Comparison of ENCODE assay signal across 8 mouse cellular contexts in genomic region chr12:84217111-84217507, GRCm38 (mm10). TPM values are rescaled to one million over a fixed set of nuclear protein-coding genes. Genes with fewer than 3 reads are reported as not detected.
DNase-seq lines count a peak whose midpoint lies in the region; ATAC-seq and TF ChIP-seq lines count a peak whose summit lies in the region.

No protein-coding gene starts in this region.

- peaks cover 8% of the 10 kb centered on the region for H3K27me3 ChIP-seq in E14TG2a.4 (ENCODE audit: insufficient read depth, low read length)
- H3K27me3 ChIP-seq in hindbrain, embryonic 11.5 days (ENCODE audit: control insufficient read depth, insufficient read depth, low read length) = no peaks in the 10 kb centered on the region

- peaks cover 16% of the 10 kb centered on the region for H3K36me3 ChIP-seq in E14TG2a.4 (ENCODE audit: insufficient read depth, low read length)
- no peaks in the 10 kb centered on the region for H3K36me3 ChIP-seq in hindbrain, embryonic 11.5 days (ENCODE audit: control insufficient read depth, insufficient read depth, low read length)

- peaks cover 89% of the 10 kb centered on the region for H3K4me1 ChIP-seq in E14TG2a.4 (replicated peaks; ENCODE audit: low read depth, low read length)
- peaks cover 8% of the 10 kb centered on the region for H3K4me1 ChIP-seq in hindbrain, embryonic 11.5 days (replicated peaks; ENCODE audit: control insufficient read depth, insufficient read depth, low read length)

- peak overlapping the region; percentile 87 for H3K4me3 ChIP-seq in E14TG2a.4 (replicated peaks; ENCODE audit: low read length)
- peak overlapping the region; percentile 55; the same call in 1 of the 2 replicates for H3K4me3 ChIP-seq in hindbrain, embryonic 11.5 days (ENCODE audit: low read depth, low read length)

- 42% methylated on average over 4 of the region's 4 CpGs for WGBS in hindbrain, embryonic 11.5 days

- no peaks in the 10 kb centered on the region for H3K9me3 ChIP-seq in E14TG2a.4 (ENCODE audit: low read length)
- no peaks in the 10 kb centered on the region for H3K9me3 ChIP-seq in hindbrain, embryonic 11.5 days (ENCODE audit: control insufficient read depth, low read length)

- H3K9ac ChIP-seq in hindbrain, embryonic 11.5 days (ENCODE audit: low read depth, low read length) = no peak overlapping the region

- H3K27ac ChIP-seq in hindbrain, embryonic 11.5 days (ENCODE audit: low read depth, low read length) = no peak overlapping the region

- peak overlapping the region; percentile 72 for H3K4me2 ChIP-seq in hindbrain, embryonic 11.5 days (replicated peaks; ENCODE audit: low read depth, low read length)

- DNase-seq in Muller cell, postnatal 12 days (ENCODE audit: inconsistent ontology term) = peak; percentile 56
- no peak for DNase-seq in hindbrain, embryonic 11.5 days (ENCODE audit: low spot score)
- DNase-seq in lung, postnatal 10 days = peak; percentile 58
- no peak for DNase-seq in urinary bladder, adult 18-20 months (ENCODE audit: low spot score in 2 of 2)
- DNase-seq in right cerebral cortex, adult 2 months (ENCODE audit: low spot score in 2 of 2) = no peak
- no peak for DNase-seq in adrenal gland, adult 8-10 months

- 0 out of 2 replicates have a peak, but pooled peaks have one; percentile 17 for ATAC-seq in hindbrain, embryonic 11.5 days (ENCODE audit: low FRiP score)
- no peak for ATAC-seq in cerebellum, adult (ENCODE audit: insufficient number of reproducible peaks, low FRiP score, low TSS enrichment)

- TF ChIP-seq CTCF in E14TG2a.4 (conservative IDR thresholded peaks at IDR 0.05; ENCODE audit: low read length) = no peak

RNA-seq across cellular contexts. Expression of gene Elmsan1, which starts 1.6 kb away (rescaled TPM):
- polyA plus RNA-seq in hindbrain, embryonic 11.5 days (2014; fragmentation: Nextera tagmentation; extraction: Ambion mirVana) = 4.2 and 6.1 TPM in 2 replicates
- total RNA-seq in adrenal gland, adult 8-10 months (2022) = 10 to 100 TPM; 21.2 to 31.2 (median 27.3) TPM

Comparison
In these comparisons a context has a peak if more than half of its experiments do, and no peak if none do; other contexts are left out.
1. DNase-seq: peak in Muller cell, postnatal 12 days (single experiment) and lung, postnatal 10 days (single experiment); none in hindbrain, embryonic 11.5 days (single experiment), urinary bladder, adult 18-20 months (0 of 2), right cerebral cortex, adult 2 months (0 of 2) and adrenal gland, adult 8-10 months (single experiment).